Mouse (Mus musculus): Measurements from ENCODE around the gene Acot8. TPM values are rescaled to one million over a fixed set of nuclear protein-coding genes. Genes with fewer than 3 reads are reported as not detected.

The Acot8 gene
- total RNA-seq, 4 experiments from 2014 or later = 8.1 to 10.9 (median 8.4) TPM

GRCm38 (mm10) chr2:164783926-164784581, 20.6 kb downstream of the Acot8 start:
- no peak for DNase-seq (ENCODE audit: low spot score in 2 of 2)

- peak; percentile 74 to 85 for DNase-seq (ENCODE audit: low spot score in 2 of 2)
Measured at GRCm38 (mm10) chr2:164781876-164782275, 22.8 kb downstream of the Acot8 start.

GRCm38 (mm10) chr2:164779481-164780086, 25.1 kb downstream of the Acot8 start, which contains the start of gene Tnnc2:
Gene Tnnc2 (minus strand): TSS chr2:164779967.
- DNase-seq (ENCODE audit: low spot score in 2 of 2) = peak; percentile 76 to 87

- DNase-seq (ENCODE audit: low spot score in 2 of 2) = peak; percentile 49 to 78
Measured at GRCm38 (mm10) chr2:164778809-164779208, 25.9 kb downstream of the Acot8 start.

GRCm38 (mm10) chr2:164778015-164778287, 26.7 kb downstream of the Acot8 start:
- DNase-seq (ENCODE audit: low spot score in 2 of 2) = no peak

GRCm38 (mm10) chr2:164777246-164778014, 27.3 kb downstream of the Acot8 start:
- no peak for DNase-seq (ENCODE audit: low spot score in 2 of 2)

GRCm38 (mm10) chr2:164776801-164777200, 27.9 kb downstream of the Acot8 start:
- DNase-seq (ENCODE audit: low spot score in 2 of 2) = no peak

- DNase-seq (ENCODE audit: low spot score in 2 of 2) = no peak
Measured at GRCm38 (mm10) chr2:164776130-164776529, 28.6 kb downstream of the Acot8 start.

GRCm38 (mm10) chr2:164773989-164774364, 30.7 kb downstream of the Acot8 start:
- DNase-seq (ENCODE audit: low spot score in 2 of 2) = no peak

- no peak for DNase-seq (ENCODE audit: low spot score in 2 of 2)
Measured at GRCm38 (mm10) chr2:164773229-164773988, 31.3 kb downstream of the Acot8 start.

GRCm38 (mm10) chr2:164771123-164771522, 33.6 kb downstream of the Acot8 start:
- DNase-seq (ENCODE audit: low spot score in 2 of 2) = no peak

- DNase-seq (ENCODE audit: low spot score in 2 of 2) = no peak
Measured at GRCm38 (mm10) chr2:164770279-164770678, 34.4 kb downstream of the Acot8 start.

- peak; percentile 96 to 97 for DNase-seq (ENCODE audit: low spot score in 2 of 2)
Measured at GRCm38 (mm10) chr2:164769258-164770037, 35.2 kb downstream of the Acot8 start, which contains the start of gene Ube2c. Gene Ube2c (plus strand): TSS chr2:164769898.

- no peak for DNase-seq (ENCODE audit: low spot score in 2 of 2)
Measured at GRCm38 (mm10) chr2:164767812-164768540, 36.7 kb downstream of the Acot8 start.

GRCm38 (mm10) chr2:164765841-164766240, 38.8 kb downstream of the Acot8 start:
- DNase-seq (ENCODE audit: low spot score in 2 of 2) = no peak

- DNase-seq (ENCODE audit: low spot score in 2 of 2) = no peak
Measured at GRCm38 (mm10) chr2:164762593-164762992, 42.1 kb downstream of the Acot8 start.

- DNase-seq (ENCODE audit: low spot score in 2 of 2) = no peak
Measured at GRCm38 (mm10) chr2:164761971-164762370, 42.7 kb downstream of the Acot8 start.

GRCm38 (mm10) chr2:164761502-164761901, 43.2 kb downstream of the Acot8 start:
- no peak for DNase-seq (ENCODE audit: low spot score in 2 of 2)

- DNase-seq (ENCODE audit: low spot score in 2 of 2) = no peak
Measured at GRCm38 (mm10) chr2:164760059-164760833, 44.4 kb downstream of the Acot8 start.
